Mouse (Mus musculus) hindbrain, embryonic 14.5 days (tissue): ENCODE data around the gene Phkg1. TPM values are rescaled to one million over a fixed set of nuclear protein-coding genes. Genes with fewer than 3 reads are reported as not detected.
A peak's percentile ranks its signal among the peaks of the same experiment; 100 is the strongest.

Experiments used
- ATAC-seq: fragments of 200-750 bp; cut with Nextera tagmentation; 2 replicates; pipeline ENCODE4 v1.8.0; 2017; ENCODE audit warnings: moderate number of reproducible peaks, mild to moderate bottlenecking, moderate TSS enrichment, moderate library complexity; ENCODE audit not compliant: low FRiP score
- DNase-seq: peaks from one replicate; pipeline ENCODE4 v3.0.0-alpha.2; 2015; ENCODE audit warnings: low spot score
- H3K27ac ChIP-seq: fragments of 300-500 bp; sonication (generic); 2 replicates; pipeline ENCODE4 v1.5.1; 2014; ENCODE audit warnings: mild to moderate bottlenecking, moderate library complexity
- H3K27me3 ChIP-seq: fragments of 300-500 bp; sonication (generic); 2 replicates; pipeline ENCODE4 v1.6.1; 2014; ENCODE audit warnings: mild to moderate bottlenecking, low read length, mixed read lengths; ENCODE audit not compliant: control insufficient read depth, insufficient read depth
- H3K36me3 ChIP-seq: fragments of 300-500 bp; sonication (generic); replicated peaks from 2 replicates; pipeline ENCODE4 v1.6.1; 2014; ENCODE audit not compliant: control insufficient read depth, insufficient read depth
- H3K4me1 ChIP-seq: fragments of 300-500 bp; sonication (generic); replicated peaks from 2 replicates; pipeline ENCODE4 v1.6.1; 2014; ENCODE audit warnings: antibody characterized with exemption, low read length, mixed read lengths; ENCODE audit not compliant: control insufficient read depth, insufficient read depth
- H3K4me2 ChIP-seq: fragments of 300-500 bp; sonication (generic); replicated peaks from 2 replicates; pipeline ENCODE4 v1.6.1; 2014; ENCODE audit warnings: mild to moderate bottlenecking, moderate library complexity
- H3K4me3 ChIP-seq: fragments of 300-500 bp; sonication (generic); replicated peaks from 2 replicates; pipeline ENCODE4 v1.5.1; 2014; ENCODE audit warnings: mild to moderate bottlenecking, low read length
- H3K9ac ChIP-seq: fragments of 300-500 bp; sonication (generic); 2 replicates; pipeline ENCODE4 v1.6.1; 2014
- H3K9me3 ChIP-seq: fragments of 300-500 bp; sonication (generic); 2 replicates; pipeline ENCODE4 v1.6.1; 2016; ENCODE audit warnings: low read length; ENCODE audit not compliant: control insufficient read depth
- WGBS: fragments of 180-500 bp; shearing (Covaris S2); extraction: QIAGEN DNeasy Blood & Tissue Kit; methylation state at CpG from one replicate; pipeline ENCODE4 v1.1.7; 2014; 5-methylcytosine and 5-hydroxymethylcytosine counted together
- polyA plus RNA-seq: library from polyadenylated mRNA; unstranded; fragments of >200 nt; fragmentation: Nextera tagmentation; extraction: Ambion mirVana; gene quantifications from 2 replicates; pipeline ENCODE4 v1.2.1, GENCODE M21; 2014

The Phkg1 gene
- polyA plus RNA-seq, 1 experiment from 2014 or later = 0.72 TPM

GRCm38 (mm10) chr5:129879888-129880287 lies 18.5 kb downstream of the Phkg1 start:
- no peak for ATAC-seq
- no peak overlapping the region for H3K9ac ChIP-seq
- WGBS = 84% methylated on average over 3 of the region's 3 CpGs
- no peak for DNase-seq
- no peak overlapping the region for H3K4me2 ChIP-seq
- no peaks in the 10 kb centered on the region for H3K9me3 ChIP-seq
- peaks cover 49% of the 10 kb centered on the region for H3K36me3 ChIP-seq
- no peaks in the 10 kb centered on the region; the same call in 1 of the 2 replicates for H3K4me1 ChIP-seq
- H3K27me3 ChIP-seq = no peaks in the 10 kb centered on the region
- no peak overlapping the region for H3K27ac ChIP-seq
- no peak overlapping the region for H3K4me3 ChIP-seq

GRCm38 (mm10) chr5:129878946-129879345 lies 19.4 kb downstream of the Phkg1 start:
- H3K4me1 ChIP-seq = no peaks in the 10 kb centered on the region
- no peaks in the 10 kb centered on the region for H3K9me3 ChIP-seq
- 66% methylated on average over 2 of the region's 2 CpGs for WGBS
- no peak overlapping the region for H3K27ac ChIP-seq
- peak; percentile 39 for DNase-seq
- H3K4me2 ChIP-seq = no peak overlapping the region
- peaks cover 40% of the 10 kb centered on the region for H3K36me3 ChIP-seq
- no peaks in the 10 kb centered on the region for H3K27me3 ChIP-seq
- ATAC-seq = no peak
- H3K9ac ChIP-seq = no peak overlapping the region
- H3K4me3 ChIP-seq = no peak overlapping the region

- Histone ChIP-seq H3K4me1 (no peaks in the 10 kb centered on the region), H3K9ac (no peak overlapping the region), H3K36me3 (peaks cover 33% of the 10 kb centered on the region), H3K9me3 (no peaks in the 10 kb centered on the region), H3K4me2 (no peak overlapping the region), H3K4me3 (no peak overlapping the region), H3K27ac (no peak overlapping the region), H3K27me3 (no peaks in the 10 kb centered on the region)
- DNase-seq = no peak
- WGBS = 80% methylated on average over 9 of the region's 9 CpGs
- no peak for ATAC-seq
Observed at GRCm38 (mm10) chr5:129877731-129878455, 20.5 kb downstream of the Phkg1 start.

- Histone ChIP-seq H3K4me3 (no peak overlapping the region), H3K4me1 (no peaks in the 10 kb centered on the region), H3K9ac (no peak overlapping the region), H3K9me3 (no peaks in the 10 kb centered on the region), H3K27ac (no peak overlapping the region), H3K36me3 (peaks cover 8% of the 10 kb centered on the region), H3K27me3 (no peaks in the 10 kb centered on the region), H3K4me2 (no peak overlapping the region)
- 83% methylated on average over 11 of the region's 11 CpGs for WGBS
- DNase-seq (no peak), ATAC-seq (no peak)
Observed at GRCm38 (mm10) chr5:129875098-129875497, 23.3 kb downstream of the Phkg1 start.

GRCm38 (mm10) chr5:129873942-129874341 lies 24.4 kb downstream of the Phkg1 start:
- DNase-seq = no peak
- H3K9ac ChIP-seq = no peak overlapping the region
- H3K27me3 ChIP-seq = no peaks in the 10 kb centered on the region
- H3K27ac ChIP-seq = no peak overlapping the region
- no peak for ATAC-seq
- H3K4me2 ChIP-seq = no peak overlapping the region
- WGBS = 85% methylated on average over 12 of the region's 12 CpGs
- H3K9me3 ChIP-seq = no peaks in the 10 kb centered on the region
- no peaks in the 10 kb centered on the region for H3K36me3 ChIP-seq
- no peak overlapping the region for H3K4me3 ChIP-seq
- no peaks in the 10 kb centered on the region for H3K4me1 ChIP-seq

GRCm38 (mm10) chr5:129871238-129871637 lies 27.1 kb downstream of the Phkg1 start:
- no peaks in the 10 kb centered on the region for H3K4me1 ChIP-seq
- H3K36me3 ChIP-seq = no peaks in the 10 kb centered on the region
- no peak overlapping the region for H3K4me3 ChIP-seq
- no peak overlapping the region for H3K4me2 ChIP-seq
- H3K9me3 ChIP-seq = no peaks in the 10 kb centered on the region
- no peak overlapping the region for H3K9ac ChIP-seq
- WGBS = 83% methylated on average over 2 of the region's 2 CpGs
- no peaks in the 10 kb centered on the region for H3K27me3 ChIP-seq
- no peak overlapping the region for H3K27ac ChIP-seq
- ATAC-seq = no peak
- DNase-seq = no peak

GRCm38 (mm10) chr5:129869238-129869995 lies 28.9 kb downstream of the Phkg1 start:
- Histone ChIP-seq H3K4me2 (no peak overlapping the region), H3K27ac (no peak overlapping the region), H3K9ac (no peak overlapping the region), H3K4me1 (no peaks in the 10 kb centered on the region), H3K36me3 (no peaks in the 10 kb centered on the region), H3K4me3 (no peak overlapping the region), H3K9me3 (no peaks in the 10 kb centered on the region), H3K27me3 (no peaks in the 10 kb centered on the region)
- WGBS = 90% methylated on average over 19 of the region's 19 CpGs
- ATAC-seq = no peak
- DNase-seq = no peak

- H3K27me3 ChIP-seq = no peaks in the 10 kb centered on the region
- WGBS = 88% methylated on average over 12 of the region's 12 CpGs
- no peak for ATAC-seq
Observed at GRCm38 (mm10) chr5:129865841-129866240, 32.5 kb downstream of the Phkg1 start.

GRCm38 (mm10) chr5:129864467-129864866 lies 33.9 kb downstream of the Phkg1 start:
- Histone ChIP-seq H3K9ac (no peak overlapping the region), H3K4me1 (no peaks in the 10 kb centered on the region), H3K36me3 (peaks cover 36% of the 10 kb centered on the region), H3K27me3 (no peaks in the 10 kb centered on the region), H3K9me3 (no peaks in the 10 kb centered on the region), H3K4me2 (no peak overlapping the region), H3K27ac (no peak overlapping the region), H3K4me3 (no peak overlapping the region)
- 12% methylated on average over 18 of the region's 18 CpGs for WGBS
- DNase-seq (no peak), ATAC-seq (no peak)

More at GRCm38 (mm10) chr5:129865841-129866240, 32.5 kb downstream of the Phkg1 start:
- Histone ChIP-seq H3K4me1 (no peaks in the 10 kb centered on the region), H3K4me3 (no peak overlapping the region), H3K4me2 (no peak overlapping the region), H3K9ac (no peak overlapping the region), H3K27ac (no peak overlapping the region), H3K36me3 (peaks cover 23% of the 10 kb centered on the region), H3K9me3 (no peaks in the 10 kb centered on the region)
- DNase-seq = no peak
